Mouse (Mus musculus) lung, adult 2 months (tissue): Measurements from ENCODE around the gene Oxct1.

Experiments
- CTCF ChIP-seq: fragments of 200-500 bp; IDR thresholded peaks from 2 replicates; pipeline ENCODE4 v1.5.1; 2011; ENCODE audit warnings: mild to moderate bottlenecking, low read length, control low read depth; ENCODE audit not compliant: insufficient read depth
- POLR2A ChIP-seq: fragments of 200-500 bp; IDR thresholded peaks from 2 replicates; pipeline ENCODE4 v1.6.1; 2011; ENCODE audit warnings: low read depth, mild to moderate bottlenecking, control low read depth, low read length, borderline replicate concordance; ENCODE audit errors: extremely low read depth

- no peak for TF ChIP-seq CTCF
- TF ChIP-seq POLR2A = no peak
Observed at GRCm38 (mm10) chr15:4171600-4171999, 145.4 kb downstream of the Oxct1 start.
